Mouse (Mus musculus): ENCODE measurements at regions not wholly inside any gene's neighbourhood (a gene's known extent, or its start where the extent isn't known, plus 50 kb on each side); places are given as distances from the start of the nearest gene placed in this dataset.

- WGBS: 44% methylated on average over 2 of the region's 2 CpGs
- no peak for ATAC-seq (ENCODE audit: low FRiP score)
Observed at GRCm38 (mm10) chr5:45062567-45062966, 263.1 kb upstream of the Ldb2 start.

GRCm38 (mm10) chr5:45055276-45055959, 255.9 kb upstream of the Ldb2 start:
- no peak for ATAC-seq (ENCODE audit: low FRiP score)
- no peaks in the 10 kb centered on the region for H3K4me1 ChIP-seq
- no peak overlapping the region for H3K27ac ChIP-seq
- no peak overlapping the region for H3K9ac ChIP-seq
- H3K9me3 ChIP-seq (replicated peaks): no peaks in the 10 kb centered on the region
- no peaks in the 10 kb centered on the region for H3K27me3 ChIP-seq
- no peaks in the 10 kb centered on the region for H3K36me3 ChIP-seq
- no peak overlapping the region for H3K4me3 ChIP-seq
- 76% methylated on average over 4 of the region's 4 CpGs for WGBS
- no peak overlapping the region for H3K4me2 ChIP-seq (replicated peaks)

More at GRCm38 (mm10) chr5:45062567-45062966, 263.1 kb upstream of the Ldb2 start:
- Histone ChIP-seq H3K36me3 (no peaks in the 10 kb centered on the region), H3K27ac (no peak overlapping the region), H3K4me2 (replicated peaks) (no peak overlapping the region), H3K27me3 (no peaks in the 10 kb centered on the region), H3K9ac (no peak overlapping the region), H3K4me3 (no peak overlapping the region), H3K9me3 (replicated peaks) (no peaks in the 10 kb centered on the region), H3K4me1 (no peaks in the 10 kb centered on the region)

GRCm38 (mm10) chr5:45049410-45049809, 249.9 kb upstream of the Ldb2 start:
- H3K9me3 ChIP-seq (replicated peaks): no peaks in the 10 kb centered on the region
- H3K9ac ChIP-seq: no peak overlapping the region
- H3K4me1 ChIP-seq: no peaks in the 10 kb centered on the region
- no peaks in the 10 kb centered on the region for H3K36me3 ChIP-seq
- no peaks in the 10 kb centered on the region for H3K27me3 ChIP-seq
- no peak overlapping the region for H3K4me3 ChIP-seq
- ATAC-seq (ENCODE audit: low FRiP score): no peak
- no peak overlapping the region for H3K27ac ChIP-seq
- H3K4me2 ChIP-seq (replicated peaks): no peak overlapping the region

GRCm38 (mm10) chr5:45042914-45043313, 243.4 kb upstream of the Ldb2 start:
- no peak overlapping the region for H3K4me2 ChIP-seq (replicated peaks)
- H3K9me3 ChIP-seq (replicated peaks): no peaks in the 10 kb centered on the region
- no peak overlapping the region for H3K9ac ChIP-seq
- no peaks in the 10 kb centered on the region for H3K4me1 ChIP-seq
- H3K27ac ChIP-seq: no peak overlapping the region
- H3K4me3 ChIP-seq: no peak overlapping the region
- 81% methylated on average over 2 of the region's 2 CpGs for WGBS
- no peaks in the 10 kb centered on the region for H3K27me3 ChIP-seq
- no peak for ATAC-seq (ENCODE audit: low FRiP score)
- H3K36me3 ChIP-seq: no peaks in the 10 kb centered on the region

DNA sequence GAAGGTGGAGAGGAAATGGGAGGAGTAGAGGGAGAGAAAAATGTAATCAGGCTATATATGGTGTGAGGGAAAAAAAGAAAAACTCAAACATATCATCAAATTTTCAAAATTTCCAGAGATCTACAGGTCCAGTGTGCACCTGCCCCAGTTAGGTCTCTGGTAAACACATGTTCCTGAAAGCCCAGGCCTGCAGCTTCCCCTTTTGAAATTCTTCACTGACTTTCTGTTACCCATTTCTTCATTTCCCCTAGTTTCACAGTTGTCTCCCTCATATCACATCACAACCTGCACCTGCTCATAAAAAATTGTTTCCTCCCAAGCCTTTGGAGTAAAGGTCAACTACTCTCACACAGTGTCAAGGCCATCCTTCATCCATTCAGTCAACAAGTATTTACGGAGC, 236.9 kb upstream of the Ldb2 start:
- WGBS: 80% methylated on average over 1 of the region's 1 CpGs
- ATAC-seq (ENCODE audit: low FRiP score): no peak

DNA sequence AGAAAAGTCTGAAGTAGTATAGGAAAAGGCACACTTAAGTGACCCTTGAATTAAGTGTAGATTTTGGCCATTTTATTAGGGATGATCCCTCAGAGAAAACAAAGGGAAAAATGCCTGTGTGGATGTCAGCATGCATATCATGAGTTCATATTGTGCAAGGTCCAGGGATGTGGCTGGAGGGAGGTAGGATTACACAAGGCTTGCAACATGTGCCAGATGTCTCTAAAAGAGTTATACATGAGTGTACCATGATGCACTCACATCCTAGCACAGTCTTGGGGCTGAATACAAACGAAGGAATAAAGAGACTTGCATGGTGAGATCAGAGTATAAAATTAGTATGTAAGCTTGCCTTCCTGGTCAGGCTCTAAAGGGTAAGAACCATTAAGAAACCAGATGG, 233.7 kb upstream of the Ldb2 start:
- H3K9me3 ChIP-seq (replicated peaks): no peaks in the 10 kb centered on the region
- H3K4me2 ChIP-seq (replicated peaks): no peak overlapping the region
- H3K36me3 ChIP-seq: no peaks in the 10 kb centered on the region
- H3K27me3 ChIP-seq: no peaks in the 10 kb centered on the region
- no peak for ATAC-seq (ENCODE audit: low FRiP score)
- no peak overlapping the region for H3K27ac ChIP-seq
- H3K9ac ChIP-seq: no peak overlapping the region
- no peak overlapping the region for H3K4me3 ChIP-seq
- WGBS: 92% methylated on average over 1 of the region's 1 CpGs
- no peaks in the 10 kb centered on the region for H3K4me1 ChIP-seq

More for the DNA sequence above, 236.9 kb upstream of the Ldb2 start:
- Histone ChIP-seq H3K4me2 (replicated peaks) (no peak overlapping the region), H3K4me3 (no peak overlapping the region), H3K36me3 (no peaks in the 10 kb centered on the region), H3K4me1 (no peaks in the 10 kb centered on the region), H3K27ac (no peak overlapping the region), H3K9me3 (replicated peaks) (no peaks in the 10 kb centered on the region), H3K27me3 (no peaks in the 10 kb centered on the region), H3K9ac (no peak overlapping the region)

GRCm38 (mm10) chr5:45027876-45028275, 228.4 kb upstream of the Ldb2 start:
- Histone ChIP-seq H3K4me3 (no peak overlapping the region), H3K36me3 (no peaks in the 10 kb centered on the region), H3K9ac (no peak overlapping the region), H3K4me1 (peaks cover 3% of the 10 kb centered on the region; the same call in 1 of the 2 replicates), H3K9me3 (replicated peaks) (no peaks in the 10 kb centered on the region), H3K4me2 (replicated peaks) (no peak overlapping the region), H3K27me3 (no peaks in the 10 kb centered on the region), H3K27ac (no peak overlapping the region)
- no peak for ATAC-seq (ENCODE audit: low FRiP score)
- 32% methylated on average over 3 of the region's 3 CpGs for WGBS

GRCm38 (mm10) chr5:45025383-45025782, 225.9 kb upstream of the Ldb2 start:
- 92% methylated on average over 2 of the region's 2 CpGs for WGBS
- no peak overlapping the region for H3K9ac ChIP-seq
- no peak for ATAC-seq (ENCODE audit: low FRiP score)
- no peak overlapping the region for H3K27ac ChIP-seq
- no peaks in the 10 kb centered on the region for H3K36me3 ChIP-seq
- peaks cover 3% of the 10 kb centered on the region; the same call in 1 of the 2 replicates for H3K4me1 ChIP-seq
- H3K4me2 ChIP-seq (replicated peaks): no peak overlapping the region
- no peaks in the 10 kb centered on the region for H3K27me3 ChIP-seq
- no peaks in the 10 kb centered on the region for H3K9me3 ChIP-seq (replicated peaks)
- H3K4me3 ChIP-seq: no peak overlapping the region

DNA sequence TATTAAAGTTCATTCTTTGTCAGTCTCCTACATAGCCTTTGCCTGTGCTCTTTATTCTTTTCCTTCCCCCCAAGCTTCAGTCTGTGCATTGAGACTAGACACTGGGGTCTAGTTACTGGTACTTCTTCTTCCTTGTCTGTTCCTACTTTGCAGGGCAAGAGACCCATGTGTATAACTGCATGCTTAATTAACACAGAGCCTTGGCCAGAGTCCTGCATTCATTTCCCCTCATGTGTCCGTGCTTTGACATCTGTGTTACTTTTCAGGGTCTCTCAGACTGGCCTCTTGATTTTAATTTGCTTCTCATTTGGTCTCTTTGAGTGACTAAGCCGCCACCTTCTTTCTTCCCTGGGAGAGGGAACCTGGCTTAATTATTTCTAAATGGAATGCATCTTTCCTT, 208.4 kb upstream of the Ldb2 start:
- Histone ChIP-seq H3K27ac (no peak overlapping the region), H3K9me3 (replicated peaks) (no peaks in the 10 kb centered on the region), H3K4me1 (no peaks in the 10 kb centered on the region), H3K36me3 (no peaks in the 10 kb centered on the region), H3K27me3 (no peaks in the 10 kb centered on the region), H3K4me2 (replicated peaks) (no peak overlapping the region), H3K9ac (no peak overlapping the region), H3K4me3 (no peak overlapping the region)
- ATAC-seq (ENCODE audit: low FRiP score): peak; percentile 63; the same call in 1 of the 2 replicates
- WGBS: 27% methylated on average over 2 of the region's 2 CpGs

- Histone ChIP-seq H3K4me2 (replicated peaks) (no peak overlapping the region), H3K36me3 (no peaks in the 10 kb centered on the region), H3K27ac (no peak overlapping the region), H3K4me1 (no peaks in the 10 kb centered on the region), H3K27me3 (no peaks in the 10 kb centered on the region), H3K4me3 (no peak overlapping the region), H3K9me3 (replicated peaks) (no peaks in the 10 kb centered on the region), H3K9ac (no peak overlapping the region)
- no peak for ATAC-seq (ENCODE audit: low FRiP score)
Observed at GRCm38 (mm10) chr5:45000996-45001395, 201.5 kb upstream of the Ldb2 start.

DNA sequence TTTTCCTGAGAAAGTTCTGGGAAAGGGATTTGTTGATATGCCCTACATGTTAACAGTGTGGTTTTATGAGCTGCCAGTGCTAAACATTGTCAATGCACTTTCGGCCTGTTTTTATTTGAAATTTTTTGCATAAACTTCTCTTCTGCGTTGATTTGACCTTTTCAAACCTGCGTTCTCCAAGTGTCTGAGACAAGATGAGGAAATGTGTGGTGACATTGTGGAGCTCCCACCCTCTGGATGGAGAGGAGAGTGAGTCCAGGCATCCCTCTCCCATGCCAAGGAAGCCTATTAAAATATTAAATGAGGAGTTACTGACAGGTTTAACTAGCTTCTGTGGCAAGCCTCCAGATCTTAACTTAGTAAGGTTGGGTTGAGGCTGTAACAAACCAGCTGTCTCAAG, 199.6 kb upstream of the Ldb2 start:
- no peak overlapping the region for H3K4me2 ChIP-seq (replicated peaks)
- H3K36me3 ChIP-seq: no peaks in the 10 kb centered on the region
- H3K4me1 ChIP-seq: no peaks in the 10 kb centered on the region
- H3K4me3 ChIP-seq: no peak overlapping the region
- no peaks in the 10 kb centered on the region for H3K9me3 ChIP-seq (replicated peaks)
- no peak overlapping the region for H3K9ac ChIP-seq
- no peak overlapping the region for H3K27ac ChIP-seq
- ATAC-seq (ENCODE audit: low FRiP score): no peak
- 79% methylated on average over 3 of the region's 3 CpGs for WGBS
- no peaks in the 10 kb centered on the region for H3K27me3 ChIP-seq

DNA sequence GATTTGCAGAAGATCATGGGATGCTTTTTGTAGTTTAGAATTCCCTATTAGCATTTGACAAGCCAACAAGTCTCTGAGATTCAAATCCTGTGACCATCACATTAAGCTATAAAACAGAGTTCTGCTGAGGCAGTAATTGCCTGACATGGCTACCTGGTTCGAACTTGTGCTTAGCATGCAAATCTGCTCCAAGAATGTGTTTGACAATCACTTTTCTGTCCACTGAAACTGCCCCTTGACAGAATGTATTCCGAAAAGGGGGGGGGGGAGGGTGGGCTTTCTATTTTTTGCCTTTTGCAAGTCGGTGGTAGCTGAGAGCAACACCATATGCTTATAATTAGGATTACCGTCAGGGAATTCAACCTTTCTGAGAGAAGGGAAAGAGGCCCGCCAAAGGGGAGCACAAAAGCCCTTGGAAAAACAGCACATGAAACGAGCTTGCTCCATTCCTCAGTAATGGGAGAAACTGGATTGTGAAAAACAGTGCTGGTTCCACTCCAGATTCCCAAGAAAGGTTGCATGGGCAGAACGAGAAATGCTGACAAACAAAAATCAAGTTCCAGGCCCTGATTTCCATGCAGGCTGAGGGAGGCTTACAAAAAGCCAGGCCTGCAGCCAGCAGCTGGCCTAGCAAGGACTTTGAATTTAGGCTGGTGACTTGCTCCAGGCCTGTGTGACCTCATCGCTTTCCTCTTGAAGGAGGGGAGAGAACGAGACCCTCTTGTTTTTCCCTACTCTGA, 176.1 kb upstream of the Ldb2 start:
- no peak overlapping the region for H3K4me3 ChIP-seq
- H3K9ac ChIP-seq: 0 out of 2 replicates have a peak overlapping the region, but pooled peaks have one; percentile 8
- H3K27ac ChIP-seq: peak overlapping the region; percentile 76; the same call in 1 of the 2 replicates
- H3K36me3 ChIP-seq: no peaks in the 10 kb centered on the region
- ATAC-seq (ENCODE audit: low FRiP score): peak; percentile 32; the same call in 1 of the 2 replicates
- WGBS: 28% methylated on average over 9 of the region's 9 CpGs
- H3K9me3 ChIP-seq (replicated peaks): no peaks in the 10 kb centered on the region
- peaks cover 11% of the 10 kb centered on the region for H3K4me1 ChIP-seq
- H3K27me3 ChIP-seq: no peaks in the 10 kb centered on the region
- H3K4me2 ChIP-seq (replicated peaks): no peak overlapping the region
